Mouse (Mus musculus): ENCODE measurements at regions not wholly inside any gene's neighbourhood (a gene's known extent, or its start where the extent isn't known, plus 50 kb on each side); places are given as distances from the start of the nearest gene placed in this dataset.

DNA sequence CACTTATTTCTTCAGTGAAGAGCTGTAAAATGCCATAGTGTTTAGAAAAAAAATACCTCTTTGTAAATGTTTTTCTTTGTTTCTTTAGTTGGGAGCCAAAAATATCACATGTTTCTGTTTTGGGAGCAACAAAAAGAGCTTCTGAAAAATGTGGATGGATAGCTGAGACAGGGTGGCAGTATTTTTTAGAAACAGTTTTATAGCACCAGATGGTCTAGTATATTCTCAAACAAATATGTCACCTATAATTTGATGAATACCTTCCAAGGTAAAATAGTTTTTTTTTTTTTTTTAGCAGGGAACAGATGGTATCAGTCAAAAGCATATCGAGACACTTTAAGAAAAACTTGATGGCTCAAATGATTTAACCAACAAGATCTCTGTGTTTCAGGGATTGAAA is 302.6 kb downstream of the Phf14 start:
- WGBS = 73% methylated on average over 1 of the region's 1 CpGs
- Histone ChIP-seq H3K4me3 (replicated peaks; ENCODE audit: low read length) (no peak overlapping the region), H3K27me3 (ENCODE audit: control insufficient read depth, insufficient read depth, low read length) (no peaks in the 10 kb centered on the region), H3K4me1 (replicated peaks; ENCODE audit: control insufficient read depth, insufficient read depth, low read length) (no peaks in the 10 kb centered on the region), H3K27ac (no peak overlapping the region), H3K9ac (no peak overlapping the region), H3K36me3 (replicated peaks; ENCODE audit: control insufficient read depth, insufficient read depth) (no peaks in the 10 kb centered on the region), H3K9me3 (ENCODE audit: control insufficient read depth, low read length) (no peaks in the 10 kb centered on the region), H3K4me2 (replicated peaks) (no peak overlapping the region)
- ATAC-seq (ENCODE audit: low FRiP score) = no peak
- DNase-seq (ENCODE audit: low spot score) = no peak

GRCm38 (mm10) chr6:12214526-12215177 is 307.0 kb downstream of the Phf14 start:
- no peak overlapping the region for H3K4me3 ChIP-seq (replicated peaks; ENCODE audit: low read length)
- no peaks in the 10 kb centered on the region for H3K27me3 ChIP-seq (ENCODE audit: control insufficient read depth, insufficient read depth, low read length)
- 93% methylated on average over 12 of the region's 12 CpGs for WGBS
- no peak overlapping the region for H3K27ac ChIP-seq
- no peaks in the 10 kb centered on the region for H3K4me1 ChIP-seq (replicated peaks; ENCODE audit: control insufficient read depth, insufficient read depth, low read length)
- no peaks in the 10 kb centered on the region for H3K36me3 ChIP-seq (replicated peaks; ENCODE audit: control insufficient read depth, insufficient read depth)
- ATAC-seq (ENCODE audit: low FRiP score) = no peak
- no peak overlapping the region for H3K4me2 ChIP-seq (replicated peaks)
- H3K9ac ChIP-seq = no peak overlapping the region
- no peak for DNase-seq (ENCODE audit: low spot score)
- peaks cover 11% of the 10 kb centered on the region; the same call in 1 of the 2 replicates for H3K9me3 ChIP-seq (ENCODE audit: control insufficient read depth, low read length)

DNA sequence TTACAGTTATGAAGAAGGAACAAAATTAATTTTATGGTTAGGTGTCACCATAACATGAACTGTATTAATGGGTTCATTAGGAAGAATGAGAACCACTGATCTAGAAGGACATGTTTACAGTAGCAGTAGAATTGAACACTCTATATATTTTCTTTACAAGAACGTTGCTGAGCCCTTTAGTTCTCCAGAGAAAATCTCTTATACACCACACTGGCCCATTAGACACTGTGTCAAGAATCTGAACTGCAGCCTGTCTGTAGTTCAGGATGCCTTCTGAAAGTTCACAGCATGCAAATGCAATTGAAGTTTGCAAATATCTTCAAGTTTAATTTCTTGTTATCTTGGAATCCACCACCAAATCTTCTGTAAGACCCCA is 307.6 kb downstream of the Phf14 start:
- WGBS = 81% methylated on average over 1 of the region's 1 CpGs
- Histone ChIP-seq H3K4me2 (replicated peaks) (no peak overlapping the region), H3K4me1 (replicated peaks; ENCODE audit: control insufficient read depth, insufficient read depth, low read length) (no peaks in the 10 kb centered on the region), H3K36me3 (replicated peaks; ENCODE audit: control insufficient read depth, insufficient read depth) (no peaks in the 10 kb centered on the region), H3K27me3 (ENCODE audit: control insufficient read depth, insufficient read depth, low read length) (no peaks in the 10 kb centered on the region), H3K27ac (no peak overlapping the region), H3K9me3 (ENCODE audit: control insufficient read depth, low read length) (peaks cover 15% of the 10 kb centered on the region), H3K9ac (no peak overlapping the region), H3K4me3 (replicated peaks; ENCODE audit: low read length) (no peak overlapping the region)
- no peak for ATAC-seq (ENCODE audit: low FRiP score)
- no peak for DNase-seq (ENCODE audit: low spot score)

DNA sequence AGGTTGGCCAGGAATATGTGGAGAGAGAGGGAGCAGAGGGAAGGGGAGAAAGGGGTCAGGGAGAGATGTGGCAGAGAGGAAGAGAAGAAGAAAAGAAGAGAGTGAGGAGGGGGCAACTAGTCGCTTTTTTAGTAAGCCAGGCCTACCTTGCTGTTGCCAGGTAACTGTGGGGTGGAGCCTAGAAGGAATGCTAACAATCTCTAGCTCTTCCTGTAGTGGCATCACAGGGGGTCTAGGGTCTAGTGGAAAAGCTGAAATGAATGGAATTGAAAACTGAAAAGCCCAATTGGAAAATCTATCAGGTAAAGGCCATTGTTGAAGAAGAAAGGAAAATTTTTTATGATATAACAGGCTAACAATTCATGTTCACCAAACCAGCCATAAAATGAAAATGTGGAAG is 336.5 kb downstream of the Phf14 start:
- DNase-seq (ENCODE audit: low spot score) (no peak), ATAC-seq (ENCODE audit: low FRiP score) (no peak)
- no peak overlapping the region for H3K27ac ChIP-seq
- no peaks in the 10 kb centered on the region for H3K36me3 ChIP-seq (replicated peaks; ENCODE audit: control insufficient read depth, insufficient read depth)
- no peak overlapping the region for H3K9ac ChIP-seq
- no peaks in the 10 kb centered on the region for H3K27me3 ChIP-seq (ENCODE audit: control insufficient read depth, insufficient read depth, low read length)
- no peaks in the 10 kb centered on the region for H3K9me3 ChIP-seq (ENCODE audit: control insufficient read depth, low read length)
- H3K4me2 ChIP-seq (replicated peaks) = no peak overlapping the region
- H3K4me3 ChIP-seq (replicated peaks; ENCODE audit: low read length) = no peak overlapping the region
- WGBS = 26% methylated on average over 1 of the region's 1 CpGs
- H3K4me1 ChIP-seq (replicated peaks; ENCODE audit: control insufficient read depth, insufficient read depth, low read length) = no peaks in the 10 kb centered on the region

- Histone ChIP-seq H3K36me3 (replicated peaks; ENCODE audit: control insufficient read depth, insufficient read depth) (no peaks in the 10 kb centered on the region), H3K4me3 (replicated peaks; ENCODE audit: low read length) (no peak overlapping the region), H3K4me2 (replicated peaks) (no peak overlapping the region), H3K9ac (no peak overlapping the region), H3K9me3 (ENCODE audit: control insufficient read depth, low read length) (no peaks in the 10 kb centered on the region), H3K27me3 (ENCODE audit: control insufficient read depth, insufficient read depth, low read length) (no peaks in the 10 kb centered on the region), H3K27ac (no peak overlapping the region), H3K4me1 (replicated peaks; ENCODE audit: control insufficient read depth, insufficient read depth, low read length) (no peaks in the 10 kb centered on the region)
- ATAC-seq (ENCODE audit: low FRiP score) (no peak), DNase-seq (ENCODE audit: low spot score) (no peak)
These were observed 340.4 kb downstream of the Phf14 start for GRCm38 (mm10) chr6:12247975-12248374.

DNA sequence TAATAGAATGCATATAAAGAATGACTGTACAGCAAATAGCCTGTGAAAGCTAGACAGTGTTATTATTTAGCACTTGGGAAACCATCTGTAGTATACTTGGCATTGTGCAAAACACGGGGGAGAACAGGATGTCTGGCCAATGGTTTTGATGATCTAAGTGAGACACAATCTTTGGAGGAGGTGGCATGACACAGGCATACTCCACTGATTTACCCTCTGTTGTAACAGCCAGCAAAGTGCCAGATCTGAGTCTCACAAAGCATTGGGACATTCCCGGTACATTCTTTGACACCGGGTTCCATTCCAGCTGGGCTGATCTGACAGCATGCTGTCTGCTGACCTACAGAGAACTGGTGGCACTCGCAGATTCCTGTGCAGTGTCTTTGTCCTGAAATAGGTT is 341.0 kb downstream of the Phf14 start:
- H3K27me3 ChIP-seq (ENCODE audit: control insufficient read depth, insufficient read depth, low read length) = no peaks in the 10 kb centered on the region
- H3K9ac ChIP-seq = no peak overlapping the region
- no peak overlapping the region for H3K4me3 ChIP-seq (replicated peaks; ENCODE audit: low read length)
- DNase-seq (ENCODE audit: low spot score) = no peak
- H3K36me3 ChIP-seq (replicated peaks; ENCODE audit: control insufficient read depth, insufficient read depth) = no peaks in the 10 kb centered on the region
- WGBS = 68% methylated on average over 4 of the region's 4 CpGs
- no peak overlapping the region for H3K27ac ChIP-seq
- no peak for ATAC-seq (ENCODE audit: low FRiP score)
- no peak overlapping the region for H3K4me2 ChIP-seq (replicated peaks)
- no peaks in the 10 kb centered on the region for H3K4me1 ChIP-seq (replicated peaks; ENCODE audit: control insufficient read depth, insufficient read depth, low read length)
- H3K9me3 ChIP-seq (ENCODE audit: control insufficient read depth, low read length) = no peaks in the 10 kb centered on the region

DNA sequence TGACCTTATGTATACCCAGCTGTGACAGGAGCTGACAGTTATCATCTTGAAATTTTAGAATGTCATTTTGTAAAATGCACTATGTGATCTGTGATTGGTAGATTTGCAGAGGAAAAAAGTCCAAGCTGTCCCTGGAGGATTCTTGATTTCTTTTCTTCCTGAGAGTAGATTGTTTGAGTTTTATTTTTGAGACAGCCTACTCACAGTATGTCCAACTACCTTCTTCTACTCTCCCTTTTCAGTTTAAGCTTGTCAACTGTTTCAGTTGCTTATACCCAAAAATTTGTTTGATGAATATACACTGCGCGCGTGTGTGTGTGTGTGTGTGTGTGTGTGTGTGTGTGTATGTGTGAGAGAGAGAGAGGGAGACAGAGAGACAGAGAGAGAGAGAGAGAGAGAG is 346.9 kb downstream of the Phf14 start:
- 96% methylated on average over 3 of the region's 3 CpGs for WGBS
- H3K9me3 ChIP-seq (ENCODE audit: control insufficient read depth, low read length) = no peaks in the 10 kb centered on the region
- H3K27me3 ChIP-seq (ENCODE audit: control insufficient read depth, insufficient read depth, low read length) = no peaks in the 10 kb centered on the region
- no peak overlapping the region for H3K27ac ChIP-seq
- H3K36me3 ChIP-seq (replicated peaks; ENCODE audit: control insufficient read depth, insufficient read depth) = no peaks in the 10 kb centered on the region
- no peak for DNase-seq (ENCODE audit: low spot score)
- ATAC-seq (ENCODE audit: low FRiP score) = no peak
- no peak overlapping the region for H3K4me3 ChIP-seq (replicated peaks; ENCODE audit: low read length)
- H3K4me2 ChIP-seq (replicated peaks) = no peak overlapping the region
- H3K4me1 ChIP-seq (replicated peaks; ENCODE audit: control insufficient read depth, insufficient read depth, low read length) = peaks cover 11% of the 10 kb centered on the region
- H3K9ac ChIP-seq = no peak overlapping the region

DNA sequence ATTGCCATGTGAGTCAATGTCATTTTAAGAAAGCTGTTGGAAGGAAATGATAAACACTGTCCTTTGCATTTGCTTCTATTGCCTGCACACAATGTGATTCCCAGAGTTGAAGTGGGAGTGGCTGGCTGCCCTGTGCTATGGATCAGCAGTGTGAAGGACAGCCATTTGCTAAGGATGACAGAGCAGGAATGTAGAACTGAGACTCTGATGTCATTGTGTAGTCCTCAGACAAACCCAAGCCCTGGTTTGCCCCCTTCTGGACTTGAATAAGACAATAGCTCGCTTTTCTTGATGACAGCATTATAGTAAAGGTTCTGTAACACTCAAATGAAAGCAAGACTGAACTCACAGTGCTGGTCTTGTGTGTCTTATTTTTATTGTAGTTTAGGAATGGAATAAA is 347.8 kb downstream of the Phf14 start:
- no peak for DNase-seq (ENCODE audit: low spot score)
- Histone ChIP-seq H3K36me3 (replicated peaks; ENCODE audit: control insufficient read depth, insufficient read depth) (no peaks in the 10 kb centered on the region), H3K4me3 (replicated peaks; ENCODE audit: low read length) (no peak overlapping the region), H3K27me3 (ENCODE audit: control insufficient read depth, insufficient read depth, low read length) (no peaks in the 10 kb centered on the region), H3K9ac (no peak overlapping the region), H3K4me1 (replicated peaks; ENCODE audit: control insufficient read depth, insufficient read depth, low read length) (peaks cover 15% of the 10 kb centered on the region), H3K4me2 (replicated peaks) (no peak overlapping the region), H3K9me3 (ENCODE audit: control insufficient read depth, low read length) (no peaks in the 10 kb centered on the region), H3K27ac (no peak overlapping the region)
- no peak for ATAC-seq (ENCODE audit: low FRiP score)
- WGBS = 39% methylated on average over 1 of the region's 1 CpGs

DNA sequence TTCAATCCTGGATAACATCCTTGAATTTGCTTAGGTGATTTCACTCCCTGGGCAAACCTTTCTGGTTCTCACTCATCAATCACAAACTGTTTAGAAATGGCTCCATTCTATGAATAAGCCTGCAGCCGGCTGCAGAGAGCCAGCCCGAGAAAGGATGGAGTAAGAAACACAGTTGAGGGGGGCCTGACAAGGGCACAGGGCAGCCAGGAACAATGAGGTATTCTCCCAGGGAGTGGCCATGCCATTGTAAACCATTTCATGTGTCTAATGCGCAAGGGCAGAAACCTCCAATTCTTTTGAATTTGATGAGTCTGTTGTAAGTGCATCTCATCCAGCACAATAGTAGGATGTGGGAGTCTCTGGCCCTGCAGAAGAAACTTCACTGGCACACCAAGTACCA is 350.7 kb downstream of the Phf14 start:
- H3K27ac ChIP-seq = 0 out of 2 replicates have a peak overlapping the region, but pooled peaks have one; percentile 84

DNA sequence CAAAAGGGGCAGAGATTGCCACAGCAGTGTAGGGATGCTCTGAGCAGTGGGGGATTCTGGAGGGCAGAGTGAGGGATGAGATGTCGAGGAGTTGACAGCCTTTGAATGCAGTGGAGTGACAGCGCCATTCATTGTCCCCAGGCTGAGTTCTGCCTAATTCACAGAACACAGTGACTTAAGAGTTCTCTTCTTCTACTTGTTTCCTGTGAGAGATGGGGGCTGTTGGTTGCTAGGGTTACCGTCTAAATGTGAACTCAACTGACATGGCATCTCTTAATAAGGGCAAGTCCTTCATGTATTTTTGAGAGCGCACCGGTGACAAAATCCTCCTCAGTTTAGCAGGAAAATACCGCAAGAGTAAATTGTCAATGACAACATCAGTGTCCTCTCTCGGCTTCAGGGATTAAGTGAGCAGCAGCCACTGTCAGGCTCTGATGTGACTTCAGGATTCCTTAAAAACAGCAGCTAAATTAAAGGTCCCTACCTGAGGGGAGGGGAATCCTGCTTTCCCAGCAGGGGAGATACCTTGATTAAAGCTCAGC is 351.4 kb downstream of the Phf14 start:
- Histone ChIP-seq H3K9me3 (ENCODE audit: control insufficient read depth, low read length) (no peaks in the 10 kb centered on the region), H3K27me3 (ENCODE audit: control insufficient read depth, insufficient read depth, low read length) (no peaks in the 10 kb centered on the region), H3K4me1 (replicated peaks; ENCODE audit: control insufficient read depth, insufficient read depth, low read length) (peaks cover 15% of the 10 kb centered on the region), H3K4me3 (replicated peaks; ENCODE audit: low read length) (0 out of 2 replicates have a peak overlapping the region, but pooled peaks have one; percentile 0), H3K9ac (peak overlapping the region; percentile 26), H3K27ac (peak overlapping the region; percentile 84), H3K4me2 (replicated peaks) (peak overlapping the region; percentile 43), H3K36me3 (replicated peaks; ENCODE audit: control insufficient read depth, insufficient read depth) (no peaks in the 10 kb centered on the region)
- WGBS = 8% methylated on average over 7 of the region's 7 CpGs
- DNase-seq (ENCODE audit: low spot score) (peak; percentile 45), ATAC-seq (ENCODE audit: low FRiP score) (peak; percentile 54; the same call in 1 of the 2 replicates)

More for the DNA sequence above, 350.7 kb downstream of the Phf14 start:
- H3K4me2 ChIP-seq (replicated peaks) = no peak overlapping the region
- ATAC-seq (ENCODE audit: low FRiP score) (no peak), DNase-seq (ENCODE audit: low spot score) (no peak)
- peaks cover 15% of the 10 kb centered on the region for H3K4me1 ChIP-seq (replicated peaks; ENCODE audit: control insufficient read depth, insufficient read depth, low read length)
- no peak overlapping the region for H3K4me3 ChIP-seq (replicated peaks; ENCODE audit: low read length)
- WGBS = 17% methylated on average over 3 of the region's 3 CpGs
- no peaks in the 10 kb centered on the region for H3K27me3 ChIP-seq (ENCODE audit: control insufficient read depth, insufficient read depth, low read length)
- H3K36me3 ChIP-seq (replicated peaks; ENCODE audit: control insufficient read depth, insufficient read depth) = no peaks in the 10 kb centered on the region
- H3K9ac ChIP-seq = no peak overlapping the region
- H3K9me3 ChIP-seq (ENCODE audit: control insufficient read depth, low read length) = no peaks in the 10 kb centered on the region
